Mouse (Mus musculus) hindbrain, embryonic 13.5 days (tissue): ENCODE measurements around the gene Qrich1. TPM values are rescaled to one million over a fixed set of nuclear protein-coding genes. Genes with fewer than 3 reads are reported as not detected.
"Not testable (repeated sequence)": the region's sequence is repeated elsewhere in the genome, so short reads cannot be mapped to it uniquely, and the experiment has no call there.

ENCODE experiments used
- ATAC-seq: fragments of 200-750 bp; cut with Nextera tagmentation; 2 replicates; pipeline ENCODE4 v1.8.0; 2017; ENCODE audit warnings: moderate TSS enrichment; ENCODE audit not compliant: low FRiP score
- H3K27ac ChIP-seq: fragments of 300-500 bp; sonication (generic); 2 replicates; pipeline ENCODE4 v1.5.1; 2015; ENCODE audit warnings: inconsistent platforms, mild to moderate bottlenecking, moderate library complexity
- H3K27me3 ChIP-seq: fragments of 300-500 bp; sonication (generic); 2 replicates; pipeline ENCODE4 v1.6.1; 2015; ENCODE audit warnings: mild to moderate bottlenecking, inconsistent platforms
- H3K36me3 ChIP-seq: fragments of 300-500 bp; sonication (generic); 2 replicates; pipeline ENCODE4 v1.6.1; 2015; ENCODE audit warnings: mild to moderate bottlenecking, inconsistent platforms
- H3K4me1 ChIP-seq: fragments of 300-500 bp; sonication (generic); replicated peaks from 2 replicates; pipeline ENCODE4 v1.6.1; 2015; ENCODE audit warnings: inconsistent platforms
- H3K4me2 ChIP-seq: fragments of 300-500 bp; sonication (generic); 2 replicates; pipeline ENCODE4 v1.6.1; 2015; ENCODE audit warnings: inconsistent platforms, mild to moderate bottlenecking, moderate library complexity
- H3K4me3 ChIP-seq: fragments of 300-500 bp; sonication (generic); 2 replicates; pipeline ENCODE4 v1.5.1; 2015; ENCODE audit warnings: mild to moderate bottlenecking, inconsistent platforms
- H3K9ac ChIP-seq: fragments of 300-500 bp; sonication (generic); 2 replicates; pipeline ENCODE4 v1.6.1; 2015; ENCODE audit warnings: mild to moderate bottlenecking, inconsistent platforms
- H3K9me3 ChIP-seq: fragments of 300-500 bp; sonication (generic); 2 replicates; pipeline ENCODE4 v1.6.1; 2016; ENCODE audit warnings: inconsistent platforms
- WGBS: fragments of 180-500 bp; shearing (Covaris S2); methylation state at CpG from one replicate; pipeline ENCODE4 v1.1.7; 2015; 5-methylcytosine and 5-hydroxymethylcytosine counted together
- polyA plus RNA-seq: library from polyadenylated mRNA; unstranded; fragments of >200 nt; fragmentation: Nextera tagmentation; extraction: Ambion mirVana; gene quantifications from 2 replicates; pipeline ENCODE4 v1.2.1, GENCODE M21; 2015

Qrich1 gene
- polyA plus RNA-seq, 1 experiment from 2014 or later, result 131 TPM

DNA sequence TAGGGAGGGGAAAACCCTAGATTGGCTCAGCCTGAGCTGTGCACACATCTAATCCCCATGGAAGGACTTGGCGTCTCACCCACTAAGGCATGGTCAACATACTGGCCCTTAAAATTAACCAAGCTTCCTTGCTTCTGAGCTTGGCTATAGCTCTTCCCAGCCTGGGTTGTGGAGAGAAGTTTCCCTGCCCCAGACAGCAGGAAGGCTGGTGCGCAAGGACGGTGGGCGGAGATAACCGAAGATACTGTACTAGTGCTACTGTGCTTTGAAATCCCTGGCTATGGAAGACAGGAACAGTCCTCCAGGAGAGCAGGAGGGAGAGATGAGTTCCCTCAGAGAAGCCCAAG lies 62.7 kb downstream of the Qrich1 start:
- Histone ChIP-seq H3K27me3 (peaks cover 35% of the 10 kb centered on the region), H3K4me2 (peak overlapping the region; percentile 94), H3K27ac (peak overlapping the region; percentile 98), H3K4me3 (peak overlapping the region; percentile 75), H3K36me3 (peaks cover 42% of the 10 kb centered on the region), H3K4me1 (peaks cover 50% of the 10 kb centered on the region), H3K9ac (peak overlapping the region; percentile 92), H3K9me3 (no peaks in the 10 kb centered on the region)
- peak; percentile 4; the same call in 1 of the 2 replicates for ATAC-seq
- 78% methylated on average over 5 of the region's 5 CpGs for WGBS

DNA sequence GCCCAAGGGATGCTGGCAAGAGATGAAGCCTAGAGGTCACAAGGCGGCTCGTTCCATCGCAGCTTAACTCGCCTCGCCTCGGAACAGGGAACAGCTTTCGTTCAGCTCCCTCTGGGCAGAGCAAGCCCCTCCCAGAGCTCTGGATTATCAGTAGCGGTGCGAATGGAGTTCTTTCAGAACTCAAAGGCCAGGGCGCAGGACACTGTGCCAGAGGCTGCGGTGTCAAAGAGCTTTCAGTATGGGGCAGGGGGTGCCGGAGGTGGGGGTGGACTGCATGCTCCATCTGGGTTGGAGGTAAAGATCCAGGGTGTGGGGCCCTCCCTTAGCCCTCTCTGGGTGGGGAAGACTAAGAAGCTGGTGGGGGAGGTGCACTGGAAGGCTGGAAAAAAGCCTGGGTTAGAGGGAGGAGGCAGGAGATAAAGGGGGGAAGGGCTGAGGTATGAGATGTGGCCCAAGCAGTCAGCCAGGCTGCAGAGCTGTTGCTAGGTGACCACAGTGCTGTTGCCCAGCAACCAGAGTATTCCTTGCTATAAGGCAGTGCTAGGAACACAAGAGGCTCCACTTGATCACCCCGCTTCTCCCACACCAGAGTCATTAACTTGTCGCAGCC lies 71.1 kb downstream of the Qrich1 start:
- Histone ChIP-seq H3K9me3 (no peaks in the 10 kb centered on the region), H3K27me3 (peaks cover 6% of the 10 kb centered on the region; the same call in 1 of the 2 replicates), H3K4me1 (peaks cover 43% of the 10 kb centered on the region), H3K36me3 (peaks cover 3% of the 10 kb centered on the region; the same call in 1 of the 2 replicates), H3K4me2 (peak overlapping the region; percentile 53), H3K9ac (peak overlapping the region; percentile 61), H3K27ac (peak overlapping the region; percentile 99), H3K4me3 (peak overlapping the region; percentile 21)
- 3% methylated on average over 14 of the region's 14 CpGs for WGBS
- peak; percentile 98 for ATAC-seq

DNA sequence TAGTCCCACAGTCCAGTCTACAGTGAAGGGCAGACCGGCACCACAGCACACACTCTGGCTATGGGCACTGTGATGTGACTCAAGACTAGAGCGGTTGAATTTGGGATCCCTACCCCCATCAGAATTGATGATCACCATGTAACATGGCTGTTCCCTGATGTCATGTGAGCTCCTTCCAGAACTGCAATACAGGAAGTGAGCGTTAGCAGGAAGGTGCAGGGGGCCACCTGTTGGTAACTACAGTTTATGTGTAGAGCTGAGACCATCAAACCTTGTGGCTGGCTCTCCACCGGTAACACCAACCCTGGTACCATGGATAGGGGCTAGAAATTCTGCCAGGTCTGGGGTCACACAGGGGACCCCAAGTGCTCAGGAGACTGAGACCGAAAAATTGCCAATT lies 72.6 kb downstream of the Qrich1 start:
- Histone ChIP-seq H3K4me3 (no peak overlapping the region), H3K9me3 (no peaks in the 10 kb centered on the region), H3K27me3 (no peaks in the 10 kb centered on the region), H3K4me1 (peaks cover 43% of the 10 kb centered on the region), H3K27ac (peak overlapping the region; percentile 99), H3K4me2 (no peak overlapping the region), H3K36me3 (peaks cover 6% of the 10 kb centered on the region), H3K9ac (peak overlapping the region; percentile 3; the same call in 1 of the 2 replicates)
- no peak for ATAC-seq
- WGBS, result 73% methylated on average over 5 of the region's 5 CpGs

DNA sequence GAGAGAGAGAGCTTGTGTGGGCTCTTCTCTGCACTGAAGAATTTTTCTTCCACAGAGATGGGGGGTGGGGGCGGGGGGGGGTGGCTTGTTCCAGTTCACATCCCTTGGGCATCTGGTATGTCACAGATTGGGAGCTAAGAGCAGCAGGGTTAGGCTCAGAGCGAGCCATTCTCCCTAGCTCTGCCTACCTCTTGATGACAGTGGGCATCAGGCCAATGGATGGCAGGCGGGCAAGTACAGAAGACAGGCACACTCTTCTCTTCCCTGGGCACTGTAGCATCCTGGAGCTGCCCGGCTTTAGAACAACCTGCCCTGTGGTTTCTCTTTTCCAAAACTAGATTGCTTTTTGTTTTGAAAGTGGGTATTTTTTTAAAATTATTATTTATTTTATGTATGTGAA lies 74.9 kb downstream of the Qrich1 start:
- no peak overlapping the region for H3K4me3 ChIP-seq
- no peak overlapping the region; the same call in 1 of the 2 replicates for H3K9ac ChIP-seq
- no peaks in the 10 kb centered on the region for H3K9me3 ChIP-seq
- H3K36me3 ChIP-seq, result peaks cover 6% of the 10 kb centered on the region
- peaks cover 44% of the 10 kb centered on the region for H3K4me1 ChIP-seq
- no peak overlapping the region for H3K4me2 ChIP-seq
- no peak overlapping the region for H3K27ac ChIP-seq
- H3K27me3 ChIP-seq, result no peaks in the 10 kb centered on the region
- 77% methylated on average over 4 of the region's 4 CpGs for WGBS
- ATAC-seq, result no peak

DNA sequence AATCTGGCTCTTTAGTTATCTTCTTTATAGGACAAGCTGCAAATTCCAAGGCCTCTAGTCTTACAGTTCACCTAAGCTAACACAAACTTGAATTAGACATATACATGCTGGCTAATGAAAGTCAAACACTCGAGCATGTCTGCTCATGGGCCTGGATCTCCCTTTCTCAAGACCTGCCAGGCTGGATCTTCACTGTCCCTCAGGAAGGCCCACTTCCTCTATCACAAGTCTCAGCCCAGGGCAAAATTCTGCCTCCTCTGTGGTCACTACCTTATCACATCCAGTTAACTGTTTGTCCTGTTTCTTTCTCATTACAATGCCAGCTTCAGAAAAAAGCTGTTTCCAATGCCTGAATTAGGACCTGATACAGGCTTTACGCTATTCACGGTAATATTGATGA lies 77.7 kb downstream of the Qrich1 start:
- Histone ChIP-seq H3K4me3 (no peak overlapping the region), H3K4me1 (peaks cover 21% of the 10 kb centered on the region), H3K36me3 (peaks cover 6% of the 10 kb centered on the region), H3K9me3 (no peaks in the 10 kb centered on the region), H3K4me2 (no peak overlapping the region), H3K27me3 (no peaks in the 10 kb centered on the region), H3K9ac (no peak overlapping the region), H3K27ac (no peak overlapping the region)
- 87% methylated on average over 3 of the region's 3 CpGs for WGBS
- no peak for ATAC-seq

DNA sequence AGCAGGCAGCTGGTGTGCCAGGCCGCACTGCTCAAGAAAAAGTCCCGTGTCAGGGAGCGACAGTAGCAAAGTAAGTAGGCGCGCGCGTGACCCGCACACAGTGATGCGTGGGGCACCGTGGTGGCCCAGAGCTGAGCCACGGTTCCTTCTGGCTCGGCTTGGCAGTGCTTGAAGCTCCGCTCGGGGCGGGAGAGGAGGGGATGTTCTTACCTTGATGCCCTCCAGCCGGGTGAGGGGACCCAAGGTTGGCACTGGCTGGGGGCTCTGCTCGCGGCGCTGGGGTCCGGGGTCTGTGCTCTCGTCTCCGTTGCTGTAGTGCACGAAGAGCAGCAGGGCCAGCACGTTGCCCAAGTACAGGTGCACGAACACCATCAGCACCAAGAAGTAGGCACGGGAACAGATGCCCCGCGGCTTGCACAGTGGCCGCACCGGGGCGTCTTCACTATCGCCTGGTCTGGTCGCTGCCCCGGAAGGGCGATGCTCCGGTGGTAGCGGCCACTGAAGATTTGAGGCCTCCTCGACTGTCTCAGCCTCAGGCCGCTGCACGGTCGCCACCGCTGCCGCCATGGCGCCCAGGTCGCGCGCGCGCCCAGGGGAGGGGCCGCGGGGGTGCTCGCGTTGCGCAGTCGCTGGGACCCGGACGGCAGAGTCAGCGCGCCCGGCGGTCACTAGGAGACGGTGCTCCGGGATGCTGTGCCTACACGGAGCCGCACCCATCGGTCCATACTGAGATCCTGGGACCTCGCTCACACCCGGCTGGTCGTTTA lies 80.6 kb downstream of the Qrich1 start, which contains the start of gene P4htm:
P4htm (minus strand) TSS at position 670 of the 767 bp plus-strand sequence.
- H3K9me3 ChIP-seq, result no peaks in the 10 kb centered on the region
- peak; percentile 87 for ATAC-seq
- H3K36me3 ChIP-seq, result peaks cover 9% of the 10 kb centered on the region
- H3K27me3 ChIP-seq, result no peaks in the 10 kb centered on the region
- H3K4me3 ChIP-seq, result peak within 1 kb of the TSS; percentile 75
- peak within 1 kb of the TSS; percentile 86 for H3K9ac ChIP-seq
- 3% methylated on average over 69 of the region's 69 CpGs for WGBS
- H3K4me1 ChIP-seq, result peaks cover 13% of the 10 kb centered on the region
- peak within 1 kb of the TSS; percentile 88 for H3K4me2 ChIP-seq
- peak within 1 kb of the TSS; percentile 85 for H3K27ac ChIP-seq

DNA sequence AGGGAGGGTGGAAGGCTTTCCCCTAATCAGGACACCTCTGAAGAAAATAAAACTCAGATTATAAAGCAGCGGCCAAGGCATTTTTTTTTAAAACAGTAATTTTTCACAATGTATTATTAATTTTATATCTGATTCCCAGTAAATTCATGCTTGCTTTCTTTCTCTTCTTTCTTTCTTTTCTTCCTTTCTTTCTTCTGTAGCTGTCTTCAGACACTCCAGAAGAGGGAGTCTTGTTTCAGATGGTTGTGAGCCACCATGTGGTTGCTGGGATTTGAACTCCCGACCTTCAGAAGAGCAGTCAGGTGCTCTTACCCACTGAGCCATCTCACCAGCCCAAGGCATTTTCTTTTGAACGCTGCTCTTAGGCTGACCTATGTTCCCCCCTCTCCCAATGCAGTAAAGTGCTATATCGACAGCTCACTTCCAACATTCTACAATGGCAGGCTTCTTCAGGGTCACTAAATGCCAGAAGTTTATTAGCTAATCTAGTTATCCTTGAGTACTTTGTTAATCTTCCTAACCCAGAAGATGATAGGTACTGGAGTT lies 82.5 kb downstream of the Qrich1 start:
- no peak overlapping the region for H3K4me3 ChIP-seq
- H3K9me3 ChIP-seq, result no peaks in the 10 kb centered on the region
- no peak for ATAC-seq
- no peak overlapping the region for H3K4me2 ChIP-seq
- H3K9ac ChIP-seq, result no peak overlapping the region
- H3K27ac ChIP-seq, result no peak overlapping the region
- H3K4me1 ChIP-seq, result peaks cover 13% of the 10 kb centered on the region
- no peaks in the 10 kb centered on the region for H3K27me3 ChIP-seq
- H3K36me3 ChIP-seq, result peaks cover 23% of the 10 kb centered on the region
- 84% methylated on average over 4 of the region's 4 CpGs for WGBS

DNA sequence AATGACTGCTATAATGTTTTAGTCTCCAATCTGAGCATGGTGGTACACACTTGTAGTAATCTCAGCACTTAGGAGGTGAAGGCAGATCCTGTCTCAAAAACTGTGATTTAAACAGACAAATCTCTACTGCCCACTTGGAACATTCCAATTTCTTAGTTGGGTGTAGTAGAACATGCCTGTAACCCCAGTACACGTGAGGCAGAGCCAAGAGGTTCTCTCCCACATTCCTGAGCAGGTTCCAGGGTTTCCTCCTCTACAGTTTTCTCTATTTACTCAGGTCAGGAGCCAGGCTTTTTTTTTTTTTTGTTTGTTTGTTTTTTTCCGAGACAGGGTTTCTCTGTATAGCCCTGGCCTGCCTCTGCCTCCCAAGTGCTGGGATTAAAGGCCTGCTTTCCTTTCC lies 83.4 kb downstream of the Qrich1 start:
- WGBS, result 73% methylated on average over 2 of the region's 2 CpGs
- no peaks in the 10 kb centered on the region for H3K27me3 ChIP-seq
- no peak for ATAC-seq
- no peak overlapping the region for H3K4me2 ChIP-seq
- peaks cover 13% of the 10 kb centered on the region for H3K4me1 ChIP-seq
- H3K9ac ChIP-seq, result no peak overlapping the region
- no peaks in the 10 kb centered on the region for H3K9me3 ChIP-seq
- no peak overlapping the region for H3K4me3 ChIP-seq
- H3K27ac ChIP-seq, result no peak overlapping the region
- peaks cover 32% of the 10 kb centered on the region for H3K36me3 ChIP-seq

DNA sequence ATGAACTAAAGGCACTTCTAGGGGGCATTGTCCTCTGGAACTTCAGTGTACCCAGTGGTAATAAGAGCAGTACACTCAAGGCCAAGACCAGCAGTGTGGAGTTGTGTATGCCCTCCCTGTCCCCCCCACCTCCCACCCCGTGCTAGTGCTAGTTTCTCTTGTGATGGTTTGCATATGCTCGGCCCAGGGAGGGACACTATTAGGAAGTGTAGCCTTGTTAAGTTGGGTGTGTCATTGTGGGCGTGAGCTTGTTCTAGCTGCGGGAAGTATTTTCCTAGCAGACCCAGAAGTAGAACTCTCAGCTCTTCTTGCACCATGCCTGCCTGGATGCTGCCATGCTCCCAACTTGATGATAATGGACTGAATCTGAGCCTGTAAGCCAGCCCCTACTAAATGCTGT lies 85.4 kb downstream of the Qrich1 start:
- no peak for ATAC-seq
- WGBS, result 83% methylated on average over 4 of the region's 4 CpGs
- H3K4me2 ChIP-seq, result no peak overlapping the region
- no peak overlapping the region for H3K27ac ChIP-seq
- H3K4me1 ChIP-seq, result peaks cover 1% of the 10 kb centered on the region
- H3K27me3 ChIP-seq, result no peaks in the 10 kb centered on the region
- H3K9ac ChIP-seq, result no peak overlapping the region
- H3K36me3 ChIP-seq, result peaks cover 50% of the 10 kb centered on the region
- H3K4me3 ChIP-seq, result no peak overlapping the region
- no peaks in the 10 kb centered on the region for H3K9me3 ChIP-seq

DNA sequence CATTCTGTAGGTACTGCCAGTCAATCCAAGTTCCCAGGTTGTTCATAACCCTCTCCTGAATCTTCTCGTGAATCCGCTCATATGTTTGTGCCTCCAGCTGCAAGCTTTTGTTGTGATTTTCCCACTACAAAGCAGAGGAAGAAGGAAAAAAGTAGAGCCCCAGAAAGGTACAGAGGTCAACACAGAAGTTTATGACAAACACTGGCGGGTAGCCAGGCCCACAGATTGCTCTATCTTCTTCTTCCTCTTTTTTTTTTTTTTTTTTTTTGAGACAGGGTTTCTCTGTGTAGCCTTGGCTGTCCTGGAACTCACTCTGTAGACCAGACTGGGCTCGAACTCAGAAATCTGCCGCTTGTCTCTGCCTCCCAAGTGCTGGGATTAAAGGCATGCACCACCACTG lies 91.3 kb downstream of the Qrich1 start:
- WGBS, result 92% methylated on average over 5 of the region's 5 CpGs
- H3K4me3 ChIP-seq, H3K4me1 ChIP-seq, H3K27ac ChIP-seq, H3K9ac ChIP-seq, H3K27me3 ChIP-seq, ATAC-seq, H3K9me3 ChIP-seq, H3K4me2 ChIP-seq: not testable (repeated sequence)
- H3K36me3 ChIP-seq, result peaks cover 98% of the 10 kb centered on the region

DNA sequence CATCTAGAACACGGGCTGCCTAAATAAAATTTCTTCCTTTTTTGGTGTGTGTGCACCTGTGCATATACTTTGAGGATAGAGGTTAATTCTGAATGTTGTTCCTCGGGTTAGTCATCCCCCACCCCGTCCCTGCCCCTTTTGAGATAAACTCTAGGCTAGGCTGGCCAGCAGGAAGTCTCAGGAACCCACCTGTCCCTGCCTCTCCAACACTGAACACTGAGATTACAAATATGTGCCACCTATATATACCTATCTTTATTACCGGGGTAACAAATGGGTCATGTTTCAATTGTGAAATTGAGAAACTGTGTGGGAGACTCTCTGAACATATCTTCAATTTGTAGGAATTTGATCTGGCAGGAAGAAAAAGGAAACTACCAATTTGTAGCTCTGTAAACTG lies 92.3 kb downstream of the Qrich1 start:
- peaks cover 98% of the 10 kb centered on the region for H3K36me3 ChIP-seq
- ATAC-seq, result no peak
- WGBS, result over 99% methylated on average over 4 of the region's 4 CpGs

More for the DNA sequence above, 92.3 kb downstream of the Qrich1 start:
- H3K27ac ChIP-seq, result no peak overlapping the region
- H3K4me3 ChIP-seq, result no peak overlapping the region
- no peaks in the 10 kb centered on the region for H3K9me3 ChIP-seq
- H3K9ac ChIP-seq, result no peak overlapping the region
- H3K4me1 ChIP-seq, result no peaks in the 10 kb centered on the region
- H3K4me2 ChIP-seq, result no peak overlapping the region
- H3K27me3 ChIP-seq, result no peaks in the 10 kb centered on the region
